Mouse (Mus musculus) activated CD4-positive, CD25-positive, alpha-beta regulatory T cell, adult 4 months (primary cell): ENCODE measurements around the gene Smarcb1. TPM values are rescaled to one million over a fixed set of nuclear protein-coding genes. Genes with fewer than 3 reads are reported as not detected.
A peak's percentile ranks its signal among the peaks of the same experiment; 100 is the strongest.

ENCODE experiments used
- ATAC-seq: one replicate; pipeline ENCODE4 v1.8.0; 2017
- polyA plus RNA-seq, 2 experiments: library from polyadenylated mRNA; unstranded; fragments of 100-300 nt; shearing (Covaris generic); gene quantifications; one replicate each; pipeline ENCODE4 v1.2.1; 2017

Gene Smarcb1
- polyA plus RNA-seq: 100 to 1,000 TPM in 1 of 2 experiments, 10 to 100 TPM in 1; 75.0 to 127 TPM

- peak; percentile 86 for ATAC-seq
These were observed at the start of gene Smarcb1 for GRCm38 (mm10) chr10:75921026-75921725. Smarcb1 (minus strand) TSS chr10:75921617.

- ATAC-seq: peak; percentile 19
These were observed 33.0 kb upstream of the Smarcb1 start, which contains the start of gene Gm5134 for GRCm38 (mm10) chr10:75954381-75954811. Gm5134 (plus strand) TSS chr10:75954514.

- ATAC-seq: peak; percentile 70
These were observed 30.1 kb upstream of the Smarcb1 start for GRCm38 (mm10) chr10:75951424-75952050.

GRCm38 (mm10) chr10:75950791-75951210 lies 29.4 kb upstream of the Smarcb1 start:
- ATAC-seq: no peak

- ATAC-seq: no peak
These were observed 27.9 kb upstream of the Smarcb1 start for GRCm38 (mm10) chr10:75949053-75950045.

GRCm38 (mm10) chr10:75948079-75948478 lies 26.7 kb upstream of the Smarcb1 start:
- ATAC-seq: no peak

GRCm38 (mm10) chr10:75945896-75946295 lies 24.5 kb upstream of the Smarcb1 start:
- ATAC-seq: no peak

GRCm38 (mm10) chr10:75945213-75945612 lies 23.8 kb upstream of the Smarcb1 start:
- ATAC-seq: no peak

GRCm38 (mm10) chr10:75944066-75944772 lies 22.8 kb upstream of the Smarcb1 start:
- ATAC-seq: no peak

GRCm38 (mm10) chr10:75942736-75943477 lies 21.5 kb upstream of the Smarcb1 start, which contains the start of gene Vpreb3:
Vpreb3 (plus strand) TSS chr10:75943057.
- no peak for ATAC-seq

GRCm38 (mm10) chr10:75941042-75941824 lies 19.8 kb upstream of the Smarcb1 start:
- no peak for ATAC-seq

- ATAC-seq: no peak
These were observed 19.1 kb upstream of the Smarcb1 start, which contains the start of gene Gm867 for GRCm38 (mm10) chr10:75940520-75940919. Gm867 (minus strand) TSS chr10:75940672.

GRCm38 (mm10) chr10:75939481-75940234 lies 18.2 kb upstream of the Smarcb1 start:
- ATAC-seq: no peak

- ATAC-seq: peak; percentile 33
These were observed 16.6 kb upstream of the Smarcb1 start for GRCm38 (mm10) chr10:75937851-75938643.

- no peak for ATAC-seq
These were observed 15.7 kb upstream of the Smarcb1 start for GRCm38 (mm10) chr10:75936909-75937667.

- ATAC-seq: peak; percentile 70
These were observed 14.5 kb upstream of the Smarcb1 start, which contains the start of gene Mmp11 for GRCm38 (mm10) chr10:75935680-75936541. Mmp11 (minus strand) TSS chr10:75936496.

GRCm38 (mm10) chr10:75934991-75935390 lies 13.6 kb upstream of the Smarcb1 start:
- no peak for ATAC-seq
